Mouse (Mus musculus): ENCODE measurements around the gene 4930402H24Rik. TPM values are rescaled to one million over a fixed set of nuclear protein-coding genes. Genes with fewer than 3 reads are reported as not detected.

4930402H24Rik gene
- total RNA-seq, 1 experiment from 2014 or later: 9.4 TPM

GRCm38 (mm10) chr2:130779935-130780334 lies 126.3 kb downstream of the 4930402H24Rik start:
- ATAC-seq (replicated peaks in 1 of 2; ENCODE audit: insufficient read depth in 1 of 2, low FRiP score in 2 of 2, low TSS enrichment in 1 of 2, low read depth in 1 of 2, poor library complexity in 2 of 2, severe bottlenecking in 2 of 2): no peak

- no peak for ATAC-seq (replicated peaks in 1 of 2; ENCODE audit: insufficient read depth in 1 of 2, low FRiP score in 2 of 2, low TSS enrichment in 1 of 2, low read depth in 1 of 2, poor library complexity in 2 of 2, severe bottlenecking in 2 of 2)
Measured at GRCm38 (mm10) chr2:130776610-130777009, 129.6 kb downstream of the 4930402H24Rik start.

- 0 out of 4 replicates have a peak, but pooled peaks of 1 of the 2 experiments have one; percentile 12 for ATAC-seq (replicated peaks in 1 of 2; ENCODE audit: insufficient read depth in 1 of 2, low FRiP score in 2 of 2, low TSS enrichment in 1 of 2, low read depth in 1 of 2, poor library complexity in 2 of 2, severe bottlenecking in 2 of 2)
Measured at GRCm38 (mm10) chr2:130767483-130767882, 138.7 kb downstream of the 4930402H24Rik start.

- ATAC-seq (replicated peaks in 1 of 2; ENCODE audit: insufficient read depth in 1 of 2, low FRiP score in 2 of 2, low TSS enrichment in 1 of 2, low read depth in 1 of 2, poor library complexity in 2 of 2, severe bottlenecking in 2 of 2): no peak
Measured at GRCm38 (mm10) chr2:130765396-130765795, 140.8 kb downstream of the 4930402H24Rik start.

- no peak for ATAC-seq (replicated peaks in 1 of 2; ENCODE audit: insufficient read depth in 1 of 2, low FRiP score in 2 of 2, low TSS enrichment in 1 of 2, low read depth in 1 of 2, poor library complexity in 2 of 2, severe bottlenecking in 2 of 2)
Measured at GRCm38 (mm10) chr2:130760876-130761275, 145.3 kb downstream of the 4930402H24Rik start.

GRCm38 (mm10) chr2:130755061-130755607 lies 151.1 kb downstream of the 4930402H24Rik start:
- ATAC-seq (replicated peaks in 1 of 2; ENCODE audit: insufficient read depth in 1 of 2, low FRiP score in 2 of 2, low TSS enrichment in 1 of 2, low read depth in 1 of 2, poor library complexity in 2 of 2, severe bottlenecking in 2 of 2): no peak

- ATAC-seq (replicated peaks in 1 of 2; ENCODE audit: insufficient read depth in 1 of 2, low FRiP score in 2 of 2, low TSS enrichment in 1 of 2, low read depth in 1 of 2, poor library complexity in 2 of 2, severe bottlenecking in 2 of 2): 0 out of 4 replicates have a peak, but pooled peaks of 1 of the 2 experiments have one; percentile 12
Measured at GRCm38 (mm10) chr2:130754596-130754995, 151.6 kb downstream of the 4930402H24Rik start.

GRCm38 (mm10) chr2:130750449-130750848 lies 155.8 kb downstream of the 4930402H24Rik start:
- peak; percentile 53 to 74; a peak in 3 of 4 replicates for ATAC-seq (replicated peaks in 1 of 2; ENCODE audit: insufficient read depth in 1 of 2, low FRiP score in 2 of 2, low TSS enrichment in 1 of 2, low read depth in 1 of 2, poor library complexity in 2 of 2, severe bottlenecking in 2 of 2)

GRCm38 (mm10) chr2:130749708-130750107 lies 156.5 kb downstream of the 4930402H24Rik start:
- ATAC-seq (replicated peaks in 1 of 2; ENCODE audit: insufficient read depth in 1 of 2, low FRiP score in 2 of 2, low TSS enrichment in 1 of 2, low read depth in 1 of 2, poor library complexity in 2 of 2, severe bottlenecking in 2 of 2): no peak

- ATAC-seq (replicated peaks in 1 of 2; ENCODE audit: insufficient read depth in 1 of 2, low FRiP score in 2 of 2, low TSS enrichment in 1 of 2, low read depth in 1 of 2, poor library complexity in 2 of 2, severe bottlenecking in 2 of 2): no peak
Measured at GRCm38 (mm10) chr2:130743576-130743975, 162.6 kb downstream of the 4930402H24Rik start.

- ATAC-seq (replicated peaks in 1 of 2; ENCODE audit: insufficient read depth in 1 of 2, low FRiP score in 2 of 2, low TSS enrichment in 1 of 2, low read depth in 1 of 2, poor library complexity in 2 of 2, severe bottlenecking in 2 of 2): no peak
Measured at GRCm38 (mm10) chr2:130740096-130740495, 166.1 kb downstream of the 4930402H24Rik start.

GRCm38 (mm10) chr2:130738019-130738418 lies 168.2 kb downstream of the 4930402H24Rik start:
- no peak for ATAC-seq (replicated peaks in 1 of 2; ENCODE audit: insufficient read depth in 1 of 2, low FRiP score in 2 of 2, low TSS enrichment in 1 of 2, low read depth in 1 of 2, poor library complexity in 2 of 2, severe bottlenecking in 2 of 2)

GRCm38 (mm10) chr2:130735281-130735680 lies 170.9 kb downstream of the 4930402H24Rik start:
- no peak for ATAC-seq (replicated peaks in 1 of 2; ENCODE audit: insufficient read depth in 1 of 2, low FRiP score in 2 of 2, low TSS enrichment in 1 of 2, low read depth in 1 of 2, poor library complexity in 2 of 2, severe bottlenecking in 2 of 2)

GRCm38 (mm10) chr2:130733444-130733843 lies 172.8 kb downstream of the 4930402H24Rik start:
- ATAC-seq (replicated peaks in 1 of 2; ENCODE audit: insufficient read depth in 1 of 2, low FRiP score in 2 of 2, low TSS enrichment in 1 of 2, low read depth in 1 of 2, poor library complexity in 2 of 2, severe bottlenecking in 2 of 2): no peak

- ATAC-seq (replicated peaks in 1 of 2; ENCODE audit: insufficient read depth in 1 of 2, low FRiP score in 2 of 2, low TSS enrichment in 1 of 2, low read depth in 1 of 2, poor library complexity in 2 of 2, severe bottlenecking in 2 of 2): no peak
Measured at GRCm38 (mm10) chr2:130731855-130732254, 174.4 kb downstream of the 4930402H24Rik start.

- ATAC-seq (replicated peaks in 1 of 2; ENCODE audit: insufficient read depth in 1 of 2, low FRiP score in 2 of 2, low TSS enrichment in 1 of 2, low read depth in 1 of 2, poor library complexity in 2 of 2, severe bottlenecking in 2 of 2): peak; percentile 28 to 42; a peak in 2 of 4 replicates
Measured at GRCm38 (mm10) chr2:130730746-130731145, 175.5 kb downstream of the 4930402H24Rik start.

- no peak for ATAC-seq (replicated peaks in 1 of 2; ENCODE audit: insufficient read depth in 1 of 2, low FRiP score in 2 of 2, low TSS enrichment in 1 of 2, low read depth in 1 of 2, poor library complexity in 2 of 2, severe bottlenecking in 2 of 2)
Measured at GRCm38 (mm10) chr2:130728906-130729585, 177.2 kb downstream of the 4930402H24Rik start.

- no peak for ATAC-seq (replicated peaks in 1 of 2; ENCODE audit: insufficient read depth in 1 of 2, low FRiP score in 2 of 2, low TSS enrichment in 1 of 2, low read depth in 1 of 2, poor library complexity in 2 of 2, severe bottlenecking in 2 of 2)
Measured at GRCm38 (mm10) chr2:130727752-130728151, 178.5 kb downstream of the 4930402H24Rik start.

GRCm38 (mm10) chr2:130724369-130724768 lies 181.8 kb downstream of the 4930402H24Rik start:
- no peak for ATAC-seq (replicated peaks in 1 of 2; ENCODE audit: insufficient read depth in 1 of 2, low FRiP score in 2 of 2, low TSS enrichment in 1 of 2, low read depth in 1 of 2, poor library complexity in 2 of 2, severe bottlenecking in 2 of 2)

All from hematopoietic stem cell, adult 5-6 weeks (primary cell).